Mouse (Mus musculus) inflammation-experienced regulatory T-cells, adult 6 months (primary cell): ENCODE data around the gene Skap1. TPM values are rescaled to one million over a fixed set of nuclear protein-coding genes. Genes with fewer than 3 reads are reported as not detected.
"Not testable (repeated sequence)": the region's sequence is repeated elsewhere in the genome, so short reads cannot be mapped to it uniquely, and the experiment has no call there.

Source experiments
- ATAC-seq: one replicate; pipeline ENCODE4 v1.8.0; 2017
- polyA plus RNA-seq, 3 experiments: library from polyadenylated mRNA; unstranded; fragments of 100-300 nt; shearing (Covaris generic); gene quantifications; one replicate each; pipeline ENCODE4 v1.2.1; 2017

Gene Skap1
- polyA plus RNA-seq, 3 experiments from 2014 or later: 537 to 839 (median 722) TPM

DNA sequence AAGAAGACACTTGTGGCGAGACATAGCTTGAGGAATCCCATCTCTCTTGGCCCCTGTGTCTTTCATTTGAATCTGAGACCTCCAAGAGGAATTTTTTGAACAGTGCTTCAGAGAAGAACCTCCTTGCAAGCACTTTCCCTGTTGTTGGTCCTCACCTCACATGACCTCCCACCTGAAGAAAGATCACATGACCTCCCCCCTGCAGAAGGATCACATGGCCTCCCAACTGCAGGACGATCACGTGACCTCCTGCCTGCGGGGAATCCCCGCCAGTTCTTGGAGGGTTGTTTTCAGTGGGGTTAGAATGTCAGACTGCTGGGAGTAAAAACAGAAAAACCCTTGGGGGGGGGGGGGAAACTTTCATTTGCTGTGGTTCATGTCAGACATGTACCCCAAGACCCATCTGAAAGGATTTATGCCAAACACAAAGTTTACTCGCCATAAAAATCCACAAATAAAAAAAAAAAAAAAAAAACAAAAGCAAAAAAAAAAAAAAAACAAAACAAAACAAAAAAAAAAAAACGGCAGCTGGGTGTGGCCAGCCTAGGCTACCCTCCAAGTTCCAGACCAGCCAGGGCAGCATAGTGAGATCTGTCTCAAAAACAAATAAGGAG is 232.6 kb downstream of the Skap1 start:
- peak; percentile 50 for ATAC-seq

DNA sequence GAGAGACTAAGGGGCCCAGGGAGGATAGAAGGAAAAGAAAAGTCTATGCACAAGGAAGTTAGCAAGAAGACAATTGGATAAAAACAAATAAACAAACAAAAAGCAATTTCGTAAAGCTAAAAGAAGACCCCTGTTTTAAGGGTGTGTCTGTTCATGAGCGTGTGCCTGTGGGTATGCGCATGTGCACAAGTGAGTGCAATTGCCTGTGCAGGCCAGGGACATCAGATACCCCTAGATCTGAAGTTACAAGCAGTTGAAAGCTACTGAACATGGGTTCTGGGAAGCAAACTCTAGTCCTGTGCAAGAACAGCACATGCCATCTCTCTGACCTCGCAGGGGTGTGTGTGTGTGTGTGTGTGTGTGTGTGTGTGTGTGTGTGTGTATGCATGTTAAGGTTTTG is 233.1 kb downstream of the Skap1 start:
- no peak for ATAC-seq

DNA sequence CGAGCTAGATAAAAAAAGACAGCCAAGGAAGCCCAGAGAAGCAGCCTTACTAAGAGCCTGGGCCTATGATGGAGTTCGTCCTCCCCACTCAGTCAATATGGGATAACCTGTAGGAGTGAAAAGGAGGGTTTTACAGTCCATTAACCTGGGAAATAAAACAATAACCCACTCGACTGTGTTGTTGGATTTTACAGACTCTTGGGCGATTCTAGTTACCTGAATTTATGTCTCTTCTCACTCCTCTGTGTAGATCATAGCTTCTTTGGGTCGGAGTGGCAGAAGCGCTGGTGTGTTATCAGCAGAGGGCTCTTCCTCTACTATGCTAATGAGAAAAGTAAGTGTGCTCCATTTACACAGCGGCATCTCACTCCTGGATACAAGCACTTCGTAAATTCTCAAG is 239.4 kb downstream of the Skap1 start:
- ATAC-seq: no peak

DNA sequence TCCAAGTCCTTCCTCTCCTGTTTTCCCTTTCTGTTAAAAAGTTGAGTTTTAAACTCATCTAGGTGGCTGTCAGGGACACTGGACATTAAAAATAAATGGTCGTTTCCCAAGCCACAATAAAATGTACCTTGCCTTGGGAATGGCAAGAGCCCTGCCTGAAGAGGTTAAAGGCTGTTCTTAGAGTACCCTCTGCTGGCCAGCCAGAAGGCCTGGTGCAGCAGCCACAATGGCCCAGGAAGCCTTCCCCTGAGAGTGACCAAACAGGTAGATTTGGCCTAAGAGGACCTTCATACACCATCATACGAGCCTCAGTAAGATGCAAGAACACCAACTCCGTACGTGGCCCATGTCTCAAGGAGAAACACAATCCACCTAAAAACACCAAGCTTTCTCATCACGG is 246.9 kb downstream of the Skap1 start:
- no peak for ATAC-seq

DNA sequence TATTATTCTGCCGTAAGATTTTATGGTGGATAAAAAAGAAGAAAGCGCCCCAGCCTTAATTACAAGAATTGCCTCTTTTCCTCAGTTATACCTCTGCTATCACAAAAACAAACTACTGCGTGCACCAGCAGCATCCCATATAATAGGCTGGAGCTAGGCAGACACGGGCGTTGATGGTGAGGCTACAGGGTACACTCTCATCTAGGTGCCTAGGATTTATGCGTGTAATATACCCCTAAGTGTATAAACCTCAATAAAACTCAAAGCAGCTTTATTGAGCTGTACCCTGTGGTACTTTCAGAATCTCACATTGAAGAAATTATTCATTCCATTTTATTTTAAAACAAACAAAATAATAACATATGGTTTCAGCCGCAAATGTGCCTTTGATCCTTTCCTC is 247.3 kb downstream of the Skap1 start:
- ATAC-seq: no peak

DNA sequence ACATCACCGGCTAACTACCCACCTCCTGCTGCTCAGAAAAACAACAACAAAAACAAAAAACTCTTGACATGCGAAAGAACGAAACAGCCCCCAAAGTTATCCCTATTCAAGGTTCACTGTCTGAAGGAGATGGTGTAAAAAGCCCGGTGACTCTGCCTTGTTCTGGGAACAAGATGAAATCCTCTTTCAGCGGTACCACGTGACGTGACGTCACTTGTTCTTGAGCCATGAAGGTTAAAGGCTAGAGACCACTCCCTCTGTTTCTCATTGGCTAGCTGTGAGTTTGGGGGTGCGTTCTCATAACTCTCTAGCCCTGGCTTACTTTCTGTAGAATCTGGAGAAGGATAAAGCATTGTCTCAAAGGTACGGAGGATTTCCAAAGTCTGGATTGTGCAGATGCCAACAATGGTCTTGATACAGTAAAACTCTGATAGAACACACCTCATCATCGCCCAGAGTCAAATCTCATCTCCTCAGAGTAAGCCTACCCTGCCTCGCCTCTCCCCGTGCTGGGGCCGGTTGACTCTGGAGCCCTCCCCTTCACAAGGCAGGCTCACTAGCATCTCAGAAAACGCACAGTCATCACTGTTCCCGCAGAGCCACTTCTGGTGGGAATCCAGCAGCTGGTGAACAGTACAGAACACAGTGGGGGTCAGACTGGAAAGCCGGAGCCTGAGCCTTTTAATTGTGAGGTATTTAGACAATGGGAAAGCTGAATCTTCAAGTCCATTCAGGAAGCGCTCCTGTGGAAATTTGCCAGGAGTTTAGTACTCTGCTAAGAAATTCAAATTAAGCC is 249.0 kb downstream of the Skap1 start:
- ATAC-seq: no peak

DNA sequence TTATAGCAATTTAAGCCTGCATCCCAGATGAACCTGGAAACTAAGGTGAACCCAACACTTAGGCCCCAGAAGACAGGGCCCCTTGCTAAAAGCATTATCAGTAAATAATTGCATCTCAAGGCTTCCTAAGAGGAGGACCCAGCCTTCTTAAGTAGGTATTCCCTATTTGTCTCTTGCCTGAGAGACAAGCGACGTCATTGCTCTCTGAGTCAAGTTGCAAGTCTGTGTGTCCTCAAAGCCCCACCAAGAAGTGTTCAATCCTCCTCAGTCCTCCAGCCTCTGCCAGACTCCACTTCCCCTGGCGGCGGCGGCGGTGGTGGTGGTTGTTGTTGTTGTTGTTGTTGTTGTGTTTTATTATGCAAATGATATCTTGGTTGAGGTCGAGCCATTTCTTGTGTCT is 249.6 kb downstream of the Skap1 start:
- ATAC-seq: no peak

DNA sequence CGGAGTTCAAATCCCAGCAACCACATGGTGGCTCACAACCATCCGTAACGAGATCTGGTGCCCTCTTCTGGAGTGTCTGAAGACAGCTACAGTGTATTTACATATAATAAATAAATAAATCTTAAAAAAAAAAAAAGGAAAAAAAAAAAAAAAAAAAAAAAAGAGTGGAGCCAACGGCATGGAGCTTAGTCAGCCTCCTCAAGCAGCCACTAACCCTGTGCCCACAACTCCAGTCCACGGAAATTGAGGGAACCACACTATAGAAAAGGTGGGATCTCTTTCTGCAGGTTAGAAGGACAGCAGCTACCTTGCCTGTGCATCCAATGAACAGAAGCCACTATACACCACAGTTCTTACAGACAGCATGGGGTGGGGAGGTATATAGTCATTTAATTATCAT is 250.8 kb downstream of the Skap1 start:
- ATAC-seq: not testable (repeated sequence)

DNA sequence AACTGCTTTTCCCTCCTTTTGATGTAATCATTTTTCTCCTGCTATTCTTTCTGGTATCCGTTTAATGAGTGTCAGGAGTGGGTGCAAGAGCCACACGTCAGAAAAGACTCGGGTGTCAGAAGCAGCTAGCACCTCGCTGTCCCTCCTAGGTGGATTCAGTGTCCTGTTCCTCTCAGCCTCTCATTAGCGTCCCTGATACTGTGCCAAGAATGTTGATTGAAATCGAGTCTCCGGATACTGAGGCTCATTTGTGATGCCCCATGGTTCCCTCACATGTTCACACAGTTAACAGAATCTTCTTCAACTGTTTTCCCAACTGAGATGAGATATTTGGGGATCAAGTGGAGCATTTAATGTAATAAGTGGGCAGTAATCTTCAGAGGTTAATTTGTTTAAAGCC is 254.2 kb downstream of the Skap1 start:
- ATAC-seq: no peak

DNA sequence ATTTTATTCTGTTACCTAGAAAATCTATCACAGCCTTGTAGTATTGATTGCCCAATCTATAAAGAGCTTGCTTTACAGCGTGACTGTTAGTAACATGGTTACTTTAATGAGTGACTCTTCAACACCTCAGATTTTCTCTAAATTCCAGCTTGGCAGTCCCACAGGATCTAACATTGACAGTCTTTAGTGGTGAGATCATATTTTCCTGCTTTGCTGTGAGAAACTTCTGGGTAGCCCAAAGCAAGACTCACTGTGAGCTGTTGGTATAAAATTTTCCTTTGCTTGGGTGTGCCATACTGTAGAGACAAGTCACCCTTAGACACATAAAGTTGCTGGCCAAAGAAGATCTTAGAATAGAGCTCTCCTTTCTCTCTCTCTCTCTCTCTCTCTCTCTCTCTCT is 261.4 kb downstream of the Skap1 start:
- no peak for ATAC-seq

DNA sequence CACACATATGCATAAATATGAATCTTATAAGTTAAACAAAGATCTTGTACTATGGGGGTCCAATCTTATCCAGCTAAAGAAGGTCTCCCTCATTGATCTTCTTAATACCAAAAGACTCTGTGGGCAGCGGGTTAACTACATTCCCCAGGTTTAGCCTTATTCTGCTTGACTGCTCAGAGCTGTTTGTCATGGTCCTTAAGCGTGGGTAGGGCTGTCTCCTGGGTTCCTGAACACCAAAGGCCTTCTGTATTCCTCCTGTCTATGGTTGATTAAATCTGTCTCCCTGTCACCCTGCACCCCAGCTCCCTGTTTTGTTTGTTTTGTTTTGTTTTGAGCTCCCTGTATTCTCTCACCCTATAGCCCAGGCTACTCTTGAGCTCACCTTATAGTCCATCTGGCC is 264.2 kb downstream of the Skap1 start:
- no peak for ATAC-seq

DNA sequence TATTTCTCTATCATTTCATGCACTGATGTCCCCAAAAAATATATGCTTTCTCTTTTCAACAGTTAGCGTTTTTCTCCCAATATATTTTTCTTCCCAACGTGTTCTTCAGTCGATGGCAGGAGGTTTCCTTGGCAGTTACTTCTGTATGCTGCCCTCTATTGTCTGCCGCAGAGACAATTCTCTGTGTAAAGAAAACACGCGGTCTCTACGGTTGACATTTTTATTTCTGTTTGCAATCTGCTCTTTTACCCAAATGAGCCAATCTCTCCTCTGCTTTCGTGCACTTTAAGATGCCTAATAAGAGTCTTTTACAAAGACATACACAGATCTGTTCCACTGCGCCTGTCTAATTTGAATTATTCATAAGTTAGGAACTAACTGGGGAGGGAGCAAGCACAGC is 265.1 kb downstream of the Skap1 start:
- no peak for ATAC-seq

DNA sequence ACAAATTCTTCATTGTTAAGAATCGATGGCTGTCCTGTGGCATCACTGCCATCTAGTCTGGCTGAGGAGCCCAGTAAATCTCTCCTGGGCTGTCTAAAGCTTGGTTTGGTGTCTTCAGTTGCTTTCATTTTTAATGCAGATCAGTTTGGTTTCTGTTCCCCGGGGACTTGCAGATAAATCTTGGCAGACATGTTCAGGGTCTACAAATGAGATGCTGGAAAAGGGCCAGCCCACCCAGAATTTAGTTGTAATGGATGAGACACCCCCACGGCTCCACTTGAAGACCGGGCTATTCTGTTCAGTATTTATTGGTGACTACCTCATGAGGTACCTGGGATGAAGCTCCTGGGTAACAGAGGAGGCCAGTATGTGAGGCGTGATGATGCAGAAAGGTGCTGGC is 265.9 kb downstream of the Skap1 start:
- ATAC-seq: no peak

DNA sequence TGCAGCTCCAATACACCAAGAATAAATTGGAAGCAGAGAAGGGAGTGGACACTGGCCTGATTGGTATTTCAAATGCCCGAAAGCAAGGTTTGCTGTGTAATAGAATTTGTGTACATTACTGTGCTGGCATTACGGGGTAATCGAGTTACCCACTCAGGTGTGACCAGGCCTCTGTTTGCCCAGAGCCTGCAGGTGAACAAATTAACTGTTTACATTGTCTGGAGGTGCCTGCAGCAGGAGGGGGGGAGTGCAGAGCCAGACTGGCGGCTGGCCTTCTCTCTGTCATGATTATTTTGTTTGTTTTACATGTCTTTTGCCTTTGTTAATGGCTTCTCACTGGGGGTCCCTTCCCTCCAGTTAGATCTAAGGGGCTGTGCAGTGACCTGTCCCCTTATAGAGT is 268.3 kb downstream of the Skap1 start:
- ATAC-seq: no peak

DNA sequence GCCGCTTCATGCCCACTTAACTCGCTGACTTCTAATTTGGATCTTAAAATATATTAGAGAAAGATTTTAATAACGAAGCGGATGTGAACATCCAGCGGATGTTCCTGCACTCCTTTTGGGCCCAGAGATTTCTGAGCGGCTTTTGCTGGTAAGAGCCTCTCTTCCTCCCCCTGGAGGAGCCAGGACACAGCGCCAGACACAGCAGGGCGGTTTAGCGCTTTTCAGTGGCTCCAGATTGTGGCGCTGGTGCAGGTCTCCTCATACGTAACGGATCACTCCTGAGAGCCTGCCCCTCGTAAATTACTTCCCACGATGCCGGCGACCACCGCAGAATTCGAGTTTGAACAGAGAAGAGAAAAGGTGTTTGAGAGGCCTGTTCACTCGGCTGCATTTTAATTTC is 271.5 kb downstream of the Skap1 start:
- ATAC-seq: no peak

DNA sequence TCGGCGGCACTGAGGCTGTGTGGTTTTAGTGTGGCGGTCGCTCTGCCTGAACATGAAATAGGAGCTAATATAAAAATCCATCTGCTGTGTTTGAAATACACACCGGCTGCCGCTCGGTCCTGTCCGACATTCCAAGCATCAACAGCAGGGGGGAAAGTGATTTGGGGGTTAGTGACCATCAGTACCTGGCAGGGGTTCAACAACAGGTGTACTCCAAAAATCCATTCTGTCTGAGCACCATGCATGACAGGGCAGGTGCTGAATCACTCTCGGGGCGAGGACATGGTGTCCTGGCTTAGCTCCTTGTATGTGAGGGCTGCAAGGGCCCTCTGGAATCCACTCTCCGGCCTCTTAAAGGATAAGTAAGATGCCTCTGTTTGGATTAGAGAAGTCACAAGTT is 272.0 kb downstream of the Skap1 start:
- ATAC-seq: no peak

DNA sequence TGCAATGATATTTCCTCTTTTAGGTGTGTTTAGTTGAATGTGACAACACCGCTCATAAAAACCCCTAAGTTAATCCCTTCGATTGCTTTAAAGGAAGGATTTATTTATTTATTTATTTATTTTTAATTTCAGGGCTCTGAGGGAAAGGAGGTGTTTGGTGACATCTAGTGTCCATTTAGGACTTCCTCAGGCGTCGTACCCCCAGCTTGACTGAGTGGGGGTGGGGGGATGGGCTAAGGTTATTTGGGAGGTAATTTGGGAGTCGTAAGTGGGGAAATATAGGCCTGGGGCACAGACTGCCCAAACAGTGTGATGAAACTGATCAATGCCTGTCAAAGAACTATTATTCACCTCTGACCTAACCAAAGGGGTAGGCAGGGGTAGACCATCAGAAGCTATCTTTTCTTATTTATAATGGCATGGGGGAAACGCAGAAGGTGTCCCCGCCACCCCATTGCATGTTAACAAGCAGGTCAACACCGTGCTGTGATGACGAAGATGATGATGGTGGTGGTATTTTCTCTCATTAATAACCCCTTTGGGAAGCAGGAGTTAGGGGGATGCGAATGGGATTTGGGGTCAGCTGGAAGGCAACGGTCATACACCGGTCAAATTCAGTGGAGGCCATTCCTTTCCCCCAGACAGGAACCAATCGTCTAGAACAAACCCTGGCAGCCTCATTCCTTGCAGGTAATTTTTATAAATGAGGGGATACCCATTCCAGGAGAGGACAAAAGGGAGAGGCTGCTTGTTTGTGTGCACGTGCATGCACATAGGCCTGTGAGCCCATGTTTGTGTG is 273.5 kb downstream of the Skap1 start:
- ATAC-seq: no peak

DNA sequence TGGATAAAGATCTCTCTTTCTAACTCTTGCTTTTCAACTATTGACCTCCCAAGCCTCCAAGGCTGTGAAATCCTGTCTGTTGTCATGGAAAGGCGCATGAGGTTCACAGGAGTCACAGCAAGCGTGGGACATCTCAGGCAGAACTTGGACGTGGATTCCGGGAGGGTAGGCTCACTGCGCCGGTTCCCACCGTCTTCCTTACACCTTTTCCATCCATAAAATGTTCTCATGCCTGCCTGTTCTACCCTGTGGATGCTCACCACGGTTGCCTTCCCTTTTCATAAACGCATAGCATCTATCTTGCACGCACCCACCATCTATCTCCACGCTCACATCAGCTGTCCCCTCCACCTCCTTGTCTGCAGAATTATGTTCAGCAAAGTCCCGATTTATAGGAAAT is 276.4 kb downstream of the Skap1 start:
- ATAC-seq: no peak

DNA sequence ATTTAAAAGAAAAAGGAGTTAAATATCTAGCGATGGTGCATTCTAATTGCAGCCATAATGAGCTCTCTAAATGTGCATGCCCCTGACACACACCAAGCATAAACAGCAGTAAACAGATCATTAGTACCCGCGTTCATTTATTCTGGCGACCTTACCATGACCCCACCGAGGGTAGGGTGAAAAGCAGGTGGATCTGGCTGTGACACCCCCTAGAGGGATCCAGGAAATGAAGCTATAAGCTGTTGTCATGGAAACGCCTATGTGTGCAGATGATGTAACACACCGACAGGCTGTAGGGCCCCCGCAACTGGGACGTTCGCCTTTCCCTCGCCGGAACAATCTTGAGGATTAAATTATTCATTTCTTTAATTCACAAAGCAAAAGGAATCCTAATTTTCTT is 277.6 kb downstream of the Skap1 start:
- no peak for ATAC-seq

DNA sequence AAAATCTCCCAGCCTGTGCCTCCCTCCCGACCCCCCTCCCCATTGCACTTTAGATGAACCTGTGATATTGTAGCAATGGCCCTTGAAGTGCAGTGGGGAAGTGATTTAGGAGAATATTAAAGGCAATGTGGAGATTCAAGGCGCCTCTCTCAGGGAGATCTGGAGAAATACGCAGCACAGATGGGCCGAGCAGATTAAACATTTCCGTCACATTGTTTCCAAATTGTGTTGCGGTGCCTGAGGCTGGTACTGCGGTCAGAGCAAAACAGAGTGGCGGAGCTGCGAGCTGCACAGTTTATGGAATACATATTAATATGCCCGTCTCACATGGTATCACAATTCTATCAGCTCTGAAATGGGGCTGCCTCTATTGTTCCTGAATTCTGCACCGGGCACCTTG is 278.6 kb downstream of the Skap1 start:
- no peak for ATAC-seq

DNA sequence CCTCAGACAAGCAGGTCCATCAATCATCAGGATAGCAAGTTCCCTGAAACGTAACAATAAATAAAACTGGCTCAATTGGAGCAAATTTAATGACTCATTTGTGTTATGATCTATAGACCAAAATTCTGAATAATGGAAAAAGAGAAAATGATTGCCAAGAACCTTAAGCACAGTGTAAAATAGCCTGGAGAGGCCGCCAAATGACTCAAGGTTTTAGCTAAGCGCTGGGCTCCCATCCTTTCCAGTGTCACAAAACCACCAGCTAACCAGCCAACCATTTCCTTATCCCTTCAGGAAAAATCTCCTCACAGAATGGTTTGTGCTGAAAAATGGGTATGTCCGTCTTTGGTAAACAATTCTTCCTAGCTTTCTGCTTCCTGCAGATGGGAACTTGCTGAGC is 279.5 kb downstream of the Skap1 start:
- ATAC-seq: no peak

DNA sequence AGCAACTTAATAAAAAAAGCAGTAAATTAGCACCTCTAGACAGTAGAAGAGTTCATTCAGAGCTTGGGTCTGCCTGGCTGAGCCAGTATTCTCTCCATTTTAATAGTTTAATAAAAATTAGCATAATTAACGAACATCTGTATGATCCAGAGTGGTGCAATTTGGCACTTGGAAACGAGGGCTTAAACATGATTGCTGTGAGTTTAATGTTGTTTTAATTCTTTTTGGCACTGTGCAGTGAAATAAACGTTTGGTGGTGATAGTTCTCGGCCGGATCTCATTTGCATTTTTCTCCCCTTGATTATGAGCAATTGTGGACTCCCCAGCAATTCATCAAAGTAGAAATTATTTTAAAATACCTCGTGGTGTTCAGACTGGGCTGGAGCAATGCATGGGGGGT is 282.3 kb downstream of the Skap1 start:
- no peak for ATAC-seq

DNA sequence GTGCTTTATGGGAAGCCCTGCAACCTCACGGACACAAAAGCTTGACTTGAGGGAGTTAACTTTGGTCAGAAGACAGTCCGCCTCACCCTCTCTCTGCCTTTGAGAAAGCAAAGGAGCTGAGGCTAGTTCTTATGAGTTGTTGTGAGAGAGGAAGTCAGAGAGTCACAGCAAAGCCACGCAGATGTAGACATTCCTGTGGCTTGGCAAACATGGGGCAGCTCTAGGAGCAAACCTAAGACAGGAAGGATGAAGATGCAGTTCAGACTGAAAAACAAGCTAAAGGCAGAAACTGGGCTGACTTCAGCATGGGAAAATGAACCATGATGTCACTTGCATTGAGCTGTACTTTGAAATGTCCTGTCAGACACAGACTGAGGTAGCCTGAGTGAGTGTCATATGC is 283.2 kb downstream of the Skap1 start:
- no peak for ATAC-seq

DNA sequence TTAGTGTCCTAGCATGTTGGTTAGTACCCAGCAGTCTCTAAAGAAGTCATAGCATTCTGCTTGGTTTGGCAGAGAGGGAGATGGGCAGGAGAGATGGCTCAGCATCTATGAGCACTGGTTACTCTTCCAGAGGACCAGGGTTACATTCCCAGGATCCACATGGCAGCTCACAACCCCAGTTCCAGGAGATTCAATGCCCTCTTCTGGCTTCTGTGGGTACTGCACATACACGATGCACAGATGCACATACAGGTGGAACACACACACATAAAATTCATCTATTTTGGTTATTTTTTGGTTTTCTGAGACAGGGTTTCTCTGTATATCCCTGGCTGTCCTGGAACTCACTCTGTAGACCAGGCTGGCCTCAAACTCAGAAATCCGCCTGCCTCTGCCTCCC is 290.9 kb downstream of the Skap1 start:
- no peak for ATAC-seq
